Mouse (Mus musculus): ENCODE data around the gene D3Ertd751e. TPM values are rescaled to one million over a fixed set of nuclear protein-coding genes. Genes with fewer than 3 reads are reported as not detected.

D3Ertd751e gene
- polyA plus RNA-seq (2014; fragmentation: Illumina TruSeq; extraction: RNeasy Lipid Tissue Mini Kit (QIAGEN cat#74804); ENCODE audit: low read depth, low replicate concordance): 29.3 TPM

GRCm38 (mm10) chr3:41742278-41742934 lies at the start of gene D3Ertd751e, which contains the start of gene Sclt1:
D3Ertd751e (plus strand) TSS chr3:41742611.
Sclt1 (minus strand) TSS chr3:41742514.

Other genes with a start within 250 kb of the D3Ertd751e start
- 26.8 TPM for gene Jade1, start 186.9 kb upstream of the D3Ertd751e start, polyA plus RNA-seq (2014; fragmentation: Illumina TruSeq; extraction: RNeasy Lipid Tissue Mini Kit (QIAGEN cat#74804); ENCODE audit: low read depth, low replicate concordance)
- gene Sclt1, start 97 bp upstream of the D3Ertd751e start, polyA plus RNA-seq (2014; fragmentation: Illumina TruSeq; extraction: RNeasy Lipid Tissue Mini Kit (QIAGEN cat#74804); ENCODE audit: low read depth, low replicate concordance): 13.7 TPM

Data from liver, adult 10 weeks (tissue).